Mouse (Mus musculus): ENCODE data around the gene Spi1. TPM values are rescaled to one million over a fixed set of nuclear protein-coding genes. Genes with fewer than 3 reads are reported as not detected.

Gene Spi1
- polyA plus RNA-seq, 1 experiment from 2014 or later: 2.4 TPM

DNA sequence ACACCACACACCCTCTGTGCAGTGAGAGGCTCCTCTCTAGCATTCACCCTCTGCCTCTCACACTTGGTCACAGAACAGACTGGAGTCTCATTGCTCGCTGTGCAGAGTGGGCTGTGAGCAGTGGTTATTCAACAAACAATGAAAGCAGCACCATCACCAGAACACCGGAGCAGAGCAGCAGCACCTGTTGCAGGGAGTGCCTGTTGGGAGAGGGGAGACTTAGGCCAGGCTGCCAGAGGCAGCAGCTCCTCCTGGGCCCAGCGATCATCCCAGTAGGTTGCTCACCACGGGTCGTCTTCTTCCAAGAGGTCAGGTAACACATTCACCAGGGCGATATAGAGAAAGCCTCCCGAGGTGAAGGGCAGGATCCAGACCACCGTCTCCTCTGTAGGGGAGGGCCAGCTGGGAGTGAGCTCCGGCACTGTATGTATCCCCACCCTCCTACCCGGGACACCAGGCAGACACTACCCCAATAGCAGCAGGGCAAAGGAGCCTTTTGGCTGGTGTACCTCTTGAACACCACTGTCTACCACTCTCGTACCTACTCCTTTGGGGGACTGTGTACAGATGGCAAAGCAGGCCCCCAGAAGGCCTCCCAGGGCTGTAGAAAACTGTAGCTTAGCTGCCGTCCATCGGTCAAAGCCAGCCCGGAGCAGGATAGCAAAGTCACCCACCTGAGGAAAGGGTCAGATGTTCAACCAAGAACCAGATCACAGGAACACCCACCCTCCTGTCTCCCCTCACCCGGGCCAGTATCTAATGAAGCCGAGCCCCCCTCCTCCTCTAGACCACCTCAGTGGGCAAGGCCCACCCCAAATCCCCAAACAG is 19.2 kb upstream of the Spi1 start:
- Histone ChIP-seq H3K36me3 (ENCODE audit: control insufficient read depth, insufficient read depth, low read length) (peaks cover 78% of the 10 kb centered on the region), H3K9ac (replicated peaks; ENCODE audit: low read length) (no peak overlapping the region), H3K27me3 (ENCODE audit: control insufficient read depth, insufficient read depth, low read length) (no peaks in the 10 kb centered on the region), H3K4me1 (ENCODE audit: control insufficient read depth, insufficient read depth, low read length) (no peaks in the 10 kb centered on the region), H3K4me3 (replicated peaks; ENCODE audit: low read depth, low read length) (no peak overlapping the region), H3K27ac (replicated peaks; ENCODE audit: low read depth, low read length) (no peak overlapping the region), H3K9me3 (ENCODE audit: control insufficient read depth, low read length) (no peaks in the 10 kb centered on the region), H3K4me2 (ENCODE audit: low read length) (no peak overlapping the region)
- DNase-seq (no peak), ATAC-seq (ENCODE audit: low FRiP score, low TSS enrichment) (no peak)
- 94% methylated on average over 16 of the region's 16 CpGs for WGBS

DNA sequence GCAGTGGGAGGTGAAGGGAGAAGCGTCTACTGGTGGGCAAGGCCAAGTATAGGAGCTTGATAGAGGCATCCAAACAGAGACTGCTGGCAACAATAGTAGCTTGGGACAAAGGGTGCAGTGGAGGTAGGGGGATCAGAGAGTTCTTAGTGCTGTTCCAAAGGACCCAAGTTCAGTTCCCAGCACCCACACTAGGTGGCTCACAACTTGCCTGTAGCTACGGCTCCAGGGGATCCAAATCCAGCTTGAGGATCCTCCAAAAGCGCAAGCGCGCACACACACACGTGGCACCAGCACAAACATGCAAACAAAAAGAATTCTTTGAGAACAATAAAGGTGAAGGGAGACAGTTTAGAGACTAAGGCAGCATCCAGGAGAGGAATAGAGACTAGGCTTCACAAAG is 18.0 kb upstream of the Spi1 start:
- no peaks in the 10 kb centered on the region for H3K27me3 ChIP-seq (ENCODE audit: control insufficient read depth, insufficient read depth, low read length)
- no peak overlapping the region for H3K27ac ChIP-seq (replicated peaks; ENCODE audit: low read depth, low read length)
- H3K36me3 ChIP-seq (ENCODE audit: control insufficient read depth, insufficient read depth, low read length): peaks cover 69% of the 10 kb centered on the region
- no peak for DNase-seq
- H3K4me1 ChIP-seq (ENCODE audit: control insufficient read depth, insufficient read depth, low read length): peaks cover 10% of the 10 kb centered on the region
- no peak for ATAC-seq (ENCODE audit: low FRiP score, low TSS enrichment)
- WGBS: 87% methylated on average over 6 of the region's 6 CpGs
- no peaks in the 10 kb centered on the region for H3K9me3 ChIP-seq (ENCODE audit: control insufficient read depth, low read length)
- H3K9ac ChIP-seq (replicated peaks; ENCODE audit: low read length): no peak overlapping the region
- no peak overlapping the region for H3K4me2 ChIP-seq (ENCODE audit: low read length)
- no peak overlapping the region for H3K4me3 ChIP-seq (replicated peaks; ENCODE audit: low read depth, low read length)

DNA sequence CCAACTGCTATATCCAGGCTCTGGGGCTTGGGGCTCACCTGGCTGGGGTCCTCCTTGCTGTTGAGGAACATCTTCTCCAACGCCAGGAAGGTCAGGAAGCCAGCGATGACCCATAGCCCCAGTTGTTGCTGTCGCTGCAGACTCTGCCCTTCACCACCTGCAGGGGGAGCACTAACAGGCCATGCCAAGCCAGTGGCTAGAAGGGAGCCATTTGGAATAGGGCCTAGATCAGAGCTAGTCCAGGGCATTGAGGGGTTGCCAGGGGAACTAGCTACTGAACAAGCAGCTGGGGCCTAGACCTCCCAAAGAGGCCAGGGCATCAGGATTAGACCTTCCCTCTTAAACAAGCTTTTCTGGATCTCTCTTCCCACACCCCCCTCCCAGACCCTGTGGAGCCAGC is 16.6 kb upstream of the Spi1 start:
- Histone ChIP-seq H3K9ac (replicated peaks; ENCODE audit: low read length) (no peak overlapping the region), H3K27ac (replicated peaks; ENCODE audit: low read depth, low read length) (no peak overlapping the region), H3K4me3 (replicated peaks; ENCODE audit: low read depth, low read length) (no peak overlapping the region), H3K9me3 (ENCODE audit: control insufficient read depth, low read length) (no peaks in the 10 kb centered on the region), H3K36me3 (ENCODE audit: control insufficient read depth, insufficient read depth, low read length) (peaks cover 55% of the 10 kb centered on the region), H3K4me2 (ENCODE audit: low read length) (no peak overlapping the region), H3K4me1 (ENCODE audit: control insufficient read depth, insufficient read depth, low read length) (peaks cover 15% of the 10 kb centered on the region), H3K27me3 (ENCODE audit: control insufficient read depth, insufficient read depth, low read length) (no peaks in the 10 kb centered on the region)
- 47% methylated on average over 3 of the region's 3 CpGs for WGBS
- DNase-seq (peak; percentile 58), ATAC-seq (ENCODE audit: low FRiP score, low TSS enrichment) (no peak)

DNA sequence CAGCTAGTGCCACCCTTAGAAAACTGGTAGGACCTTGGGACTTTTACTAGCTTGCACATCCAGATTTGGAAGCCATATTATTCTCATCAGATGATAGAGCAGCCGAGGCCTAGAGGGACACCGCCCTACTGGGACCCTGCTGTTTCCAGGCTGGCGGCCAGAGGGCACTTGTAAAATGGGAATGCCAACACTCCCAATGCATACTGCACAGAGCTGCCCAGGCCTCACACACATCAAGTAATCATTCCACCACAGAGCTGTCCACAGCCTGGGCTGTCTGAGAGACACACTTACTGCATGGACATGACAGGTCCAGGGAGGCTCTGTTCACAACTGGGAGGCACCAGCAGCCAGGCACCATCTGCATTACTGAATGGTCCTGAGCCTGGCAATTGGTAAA is 15.7 kb upstream of the Spi1 start:
- H3K4me3 ChIP-seq (replicated peaks; ENCODE audit: low read depth, low read length): no peak overlapping the region
- 85% methylated on average over 3 of the region's 3 CpGs for WGBS
- peaks cover 50% of the 10 kb centered on the region for H3K36me3 ChIP-seq (ENCODE audit: control insufficient read depth, insufficient read depth, low read length)
- no peak overlapping the region for H3K4me2 ChIP-seq (ENCODE audit: low read length)
- H3K27ac ChIP-seq (replicated peaks; ENCODE audit: low read depth, low read length): no peak overlapping the region
- no peaks in the 10 kb centered on the region for H3K27me3 ChIP-seq (ENCODE audit: control insufficient read depth, insufficient read depth, low read length)
- no peak overlapping the region for H3K9ac ChIP-seq (replicated peaks; ENCODE audit: low read length)
- no peaks in the 10 kb centered on the region for H3K9me3 ChIP-seq (ENCODE audit: control insufficient read depth, low read length)
- no peak for ATAC-seq (ENCODE audit: low FRiP score, low TSS enrichment)
- peaks cover 23% of the 10 kb centered on the region for H3K4me1 ChIP-seq (ENCODE audit: control insufficient read depth, insufficient read depth, low read length)
- no peak for DNase-seq

DNA sequence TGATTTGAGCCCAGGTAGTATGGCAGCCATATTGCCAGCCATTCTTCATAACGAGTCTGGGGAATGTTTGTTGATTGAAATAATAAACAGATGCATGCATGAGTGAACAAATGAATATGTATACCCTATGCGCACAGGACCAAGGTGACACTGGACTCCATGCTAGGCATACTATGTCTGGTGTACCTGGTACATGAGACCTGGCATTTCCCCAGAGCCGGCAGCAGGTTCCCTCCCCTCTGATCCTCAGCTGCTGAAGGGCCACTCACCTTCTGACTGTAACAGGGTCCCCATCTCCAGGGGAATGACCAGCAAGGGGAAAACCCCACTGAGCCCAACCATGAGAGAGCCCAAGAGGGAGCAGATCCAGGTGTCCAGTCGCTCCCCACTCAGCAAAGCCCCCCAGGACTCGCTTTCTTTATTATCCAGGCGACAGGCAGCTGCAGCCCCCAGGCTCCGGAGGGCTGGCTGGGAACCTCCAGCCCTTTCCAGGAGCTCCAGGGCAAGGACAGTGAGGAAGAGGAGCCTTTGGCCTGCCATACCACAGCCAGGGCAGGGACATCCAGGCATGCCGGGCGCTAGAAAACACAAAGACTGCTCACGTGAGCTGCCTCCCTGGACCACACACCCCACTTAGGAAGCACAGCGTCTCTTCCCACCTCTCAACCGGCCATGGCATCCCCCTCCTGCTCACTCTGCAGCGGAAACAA is 13.9 kb upstream of the Spi1 start:
- 57% methylated on average over 13 of the region's 13 CpGs for WGBS
- DNase-seq: no peak
- Histone ChIP-seq H3K4me3 (replicated peaks; ENCODE audit: low read depth, low read length) (peak overlapping the region; percentile 66), H3K4me2 (ENCODE audit: low read length) (peak overlapping the region; percentile 64), H3K36me3 (ENCODE audit: control insufficient read depth, insufficient read depth, low read length) (peaks cover 35% of the 10 kb centered on the region), H3K9ac (replicated peaks; ENCODE audit: low read length) (peak overlapping the region; percentile 42; the same call in 1 of the 2 replicates), H3K27me3 (ENCODE audit: control insufficient read depth, insufficient read depth, low read length) (no peaks in the 10 kb centered on the region), H3K4me1 (ENCODE audit: control insufficient read depth, insufficient read depth, low read length) (peaks cover 23% of the 10 kb centered on the region), H3K27ac (replicated peaks; ENCODE audit: low read depth, low read length) (no peak overlapping the region), H3K9me3 (ENCODE audit: control insufficient read depth, low read length) (no peaks in the 10 kb centered on the region)
- no peak for ATAC-seq (ENCODE audit: low FRiP score, low TSS enrichment)

DNA sequence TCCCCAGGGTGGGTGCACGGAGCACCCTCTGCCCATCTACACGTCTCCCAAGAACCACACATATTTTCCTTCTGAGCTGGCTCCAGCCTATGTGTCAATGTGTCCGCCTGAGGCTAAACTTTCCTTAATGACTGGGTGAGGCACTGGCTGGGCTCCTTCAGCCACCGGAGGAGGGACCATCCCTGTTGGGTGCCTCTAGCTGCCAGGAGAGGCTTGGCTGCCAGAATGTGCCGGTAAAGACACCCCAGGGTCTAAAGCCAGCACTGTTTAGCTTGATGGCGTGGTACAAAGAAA is 13.4 kb upstream of the Spi1 start:
- WGBS: 52% methylated on average over 6 of the region's 6 CpGs
- Histone ChIP-seq H3K9me3 (ENCODE audit: control insufficient read depth, low read length) (no peaks in the 10 kb centered on the region), H3K4me2 (ENCODE audit: low read length) (peak overlapping the region; percentile 64), H3K36me3 (ENCODE audit: control insufficient read depth, insufficient read depth, low read length) (peaks cover 30% of the 10 kb centered on the region), H3K9ac (replicated peaks; ENCODE audit: low read length) (peak overlapping the region; percentile 42; the same call in 1 of the 2 replicates), H3K27me3 (ENCODE audit: control insufficient read depth, insufficient read depth, low read length) (no peaks in the 10 kb centered on the region), H3K4me1 (ENCODE audit: control insufficient read depth, insufficient read depth, low read length) (peaks cover 23% of the 10 kb centered on the region), H3K4me3 (replicated peaks; ENCODE audit: low read depth, low read length) (peak overlapping the region; percentile 66), H3K27ac (replicated peaks; ENCODE audit: low read depth, low read length) (no peak overlapping the region)
- no peak for DNase-seq
- ATAC-seq (ENCODE audit: low FRiP score, low TSS enrichment): no peak

DNA sequence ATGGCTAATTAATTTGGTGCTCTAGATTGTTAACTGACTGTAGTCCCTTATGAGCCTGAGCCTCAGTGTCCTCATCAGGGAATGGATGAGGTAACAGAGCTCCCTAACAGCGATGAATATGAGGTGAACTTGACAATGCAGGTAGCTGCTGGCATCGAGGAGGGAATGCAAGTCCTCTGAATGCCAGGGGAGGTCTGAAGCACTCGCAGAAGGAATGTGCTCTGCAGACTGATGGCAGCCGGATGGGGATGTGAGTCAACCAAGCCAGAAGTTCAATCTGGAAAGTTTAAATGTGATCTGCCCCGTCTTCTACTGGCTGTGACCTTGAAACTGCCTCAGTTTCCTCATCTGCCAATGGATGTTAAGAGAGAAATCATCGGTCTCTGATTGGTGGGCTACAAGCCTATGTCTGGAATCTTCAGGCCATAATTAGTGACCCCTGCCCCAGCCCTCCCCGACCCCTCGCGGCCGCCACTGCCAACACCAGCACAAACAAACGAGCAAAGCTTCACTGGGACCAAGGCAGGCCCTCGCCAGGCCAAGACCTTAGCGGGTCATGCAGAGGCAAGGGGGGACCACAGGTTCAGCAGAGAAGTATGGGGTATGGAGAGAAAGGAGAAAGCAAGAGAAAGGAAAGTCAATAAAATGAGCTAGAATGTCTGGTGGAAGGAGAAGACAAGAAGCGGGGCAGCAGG is 12.7 kb upstream of the Spi1 start:
- H3K9me3 ChIP-seq (ENCODE audit: control insufficient read depth, low read length): no peaks in the 10 kb centered on the region
- WGBS: 8% methylated on average over 14 of the region's 14 CpGs
- H3K27ac ChIP-seq (replicated peaks; ENCODE audit: low read depth, low read length): peak overlapping the region; percentile 76
- H3K4me1 ChIP-seq (ENCODE audit: control insufficient read depth, insufficient read depth, low read length): peaks cover 23% of the 10 kb centered on the region
- peak overlapping the region; percentile 64 for H3K4me2 ChIP-seq (ENCODE audit: low read length)
- peak overlapping the region; percentile 81 for H3K9ac ChIP-seq (replicated peaks; ENCODE audit: low read length)
- ATAC-seq (ENCODE audit: low FRiP score, low TSS enrichment) (no peak), DNase-seq (peak; percentile 16)
- peak overlapping the region; percentile 66 for H3K4me3 ChIP-seq (replicated peaks; ENCODE audit: low read depth, low read length)
- H3K27me3 ChIP-seq (ENCODE audit: control insufficient read depth, insufficient read depth, low read length): no peaks in the 10 kb centered on the region
- peaks cover 23% of the 10 kb centered on the region for H3K36me3 ChIP-seq (ENCODE audit: control insufficient read depth, insufficient read depth, low read length)

DNA sequence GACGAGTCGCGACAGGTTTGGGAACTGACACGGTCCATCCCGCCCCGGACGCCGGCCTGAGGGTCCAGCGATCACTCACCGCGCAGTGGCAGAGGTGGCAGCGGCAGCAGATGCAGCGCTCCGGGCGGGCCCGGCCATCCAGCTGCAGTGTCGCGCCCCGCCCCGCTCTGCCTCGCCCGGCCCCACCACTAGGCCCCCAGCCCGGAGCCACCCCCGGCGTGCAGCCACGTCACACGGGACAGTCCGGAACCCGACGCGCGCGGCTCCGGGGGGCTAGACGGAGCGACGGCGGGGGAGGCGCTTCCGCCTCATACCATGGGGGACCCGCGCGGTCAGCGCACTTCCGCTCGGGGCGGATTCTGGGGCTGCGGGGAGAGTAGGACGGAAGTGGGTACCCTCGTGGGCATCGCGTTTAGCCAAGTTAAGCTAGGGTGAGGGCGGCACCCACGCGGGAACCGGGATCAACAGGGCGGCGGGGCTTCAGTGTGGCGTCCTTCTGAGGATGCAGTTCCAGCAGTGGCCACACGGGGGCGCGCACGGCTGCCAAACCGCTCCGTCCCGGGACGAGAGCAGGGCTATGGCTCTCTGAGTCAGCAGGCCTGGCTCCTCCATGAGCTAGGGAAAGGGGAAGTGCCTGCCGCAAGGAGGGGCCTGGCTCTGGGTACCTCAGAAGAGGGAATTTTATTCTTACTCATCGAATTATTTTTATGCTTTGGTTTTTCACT is 12.0 kb upstream of the Spi1 start, which contains the start of gene Slc39a13:
Gene Slc39a13 (minus strand): TSS at position 342 of the 725 bp plus-strand sequence.
- ATAC-seq (ENCODE audit: low FRiP score, low TSS enrichment): peak; percentile 96

More for the DNA sequence above, 12.0 kb upstream of the Spi1 start, which contains the start of gene Slc39a13:
- peak within 1 kb of the TSS; percentile 64 for H3K4me2 ChIP-seq (ENCODE audit: low read length)
- H3K9ac ChIP-seq (replicated peaks; ENCODE audit: low read length): peak within 1 kb of the TSS; percentile 81
- H3K36me3 ChIP-seq (ENCODE audit: control insufficient read depth, insufficient read depth, low read length): peaks cover 16% of the 10 kb centered on the region
- H3K27me3 ChIP-seq (ENCODE audit: control insufficient read depth, insufficient read depth, low read length): no peaks in the 10 kb centered on the region
- peak within 1 kb of the TSS; percentile 66 for H3K4me3 ChIP-seq (replicated peaks; ENCODE audit: low read depth, low read length)
- 1% methylated on average over 69 of the region's 69 CpGs for WGBS
- peaks cover 23% of the 10 kb centered on the region for H3K4me1 ChIP-seq (ENCODE audit: control insufficient read depth, insufficient read depth, low read length)
- peak within 1 kb of the TSS; percentile 76 for H3K27ac ChIP-seq (replicated peaks; ENCODE audit: low read depth, low read length)
- no peaks in the 10 kb centered on the region for H3K9me3 ChIP-seq (ENCODE audit: control insufficient read depth, low read length)
- DNase-seq: peak; percentile 96

Measured in midbrain, embryonic 14.5 days (tissue).